Mouse (Mus musculus): Measurements from ENCODE around the gene Agbl3.

Agbl3 gene

GRCm38 (mm10) chr6:34907121-34907614 is 126.9 kb downstream of the Agbl3 start:
- DNase-seq, result no peak

- DNase-seq, result no peak
Observed at GRCm38 (mm10) chr6:34907696-34908260, 127.5 kb downstream of the Agbl3 start.
